Mouse (Mus musculus) liver, embryonic 12.5 days (tissue): ENCODE measurements around the gene Myo1a. TPM values are rescaled to one million over a fixed set of nuclear protein-coding genes. Genes with fewer than 3 reads are reported as not detected.

Experiments used
- ATAC-seq: fragments of 200-750 bp; cut with Nextera tagmentation; 2 replicates; pipeline ENCODE4 v1.8.0; 2017; ENCODE audit warnings: moderate number of reproducible peaks, mild to moderate bottlenecking, moderate library complexity
- H3K27ac ChIP-seq: fragments of 300-500 bp; sonication (generic); 2 replicates; pipeline ENCODE4 v1.5.1; 2016; ENCODE audit warnings: mild to moderate bottlenecking
- H3K27me3 ChIP-seq: fragments of 300-500 bp; sonication (generic); replicated peaks from 2 replicates; pipeline ENCODE4 v1.6.1; 2016; ENCODE audit warnings: mild to moderate bottlenecking, moderate library complexity
- H3K36me3 ChIP-seq: fragments of 300-500 bp; sonication (generic); 2 replicates; pipeline ENCODE4 v1.6.1; 2016; ENCODE audit warnings: mild to moderate bottlenecking, moderate library complexity
- H3K4me1 ChIP-seq: fragments of 300-500 bp; sonication (generic); 2 replicates; pipeline ENCODE4 v1.6.1; 2016
- H3K4me2 ChIP-seq: fragments of 300-500 bp; sonication (generic); 2 replicates; pipeline ENCODE4 v1.6.1; 2016; ENCODE audit warnings: mild to moderate bottlenecking, moderate library complexity
- H3K4me3 ChIP-seq: fragments of 300-500 bp; sonication (generic); 2 replicates; pipeline ENCODE4 v1.5.1; 2016; ENCODE audit warnings: mild to moderate bottlenecking, moderate library complexity
- H3K9ac ChIP-seq: fragments of 300-500 bp; sonication (generic); 2 replicates; pipeline ENCODE4 v1.6.1; 2016; ENCODE audit warnings: mild to moderate bottlenecking, moderate library complexity
- H3K9me3 ChIP-seq: fragments of 300-500 bp; sonication (generic); replicated peaks from 2 replicates; pipeline ENCODE4 v1.6.1; 2016; ENCODE audit warnings: mild to moderate bottlenecking, moderate library complexity
- WGBS: fragments of 180-500 bp; shearing (Covaris S2); methylation state at CpG from one replicate; pipeline ENCODE4 v1.1.7; 2016; ENCODE audit not compliant: insufficient replicate concordance; 5-methylcytosine and 5-hydroxymethylcytosine counted together
- polyA plus RNA-seq: library from polyadenylated mRNA; unstranded; fragments of >200 nt; fragmentation: Nextera tagmentation; extraction: Ambion mirVana; gene quantifications from 2 replicates; pipeline ENCODE4 v1.2.1, GENCODE M21; 2016

Myo1a gene
- polyA plus RNA-seq, 1 experiment from 2014 or later, result 0.06 TPM

- no peak for ATAC-seq
- Histone ChIP-seq H3K9me3 (no peaks in the 10 kb centered on the region), H3K27me3 (no peaks in the 10 kb centered on the region), H3K4me1 (peaks cover 93% of the 10 kb centered on the region), H3K27ac (peak overlapping the region; percentile 23), H3K4me2 (no peak overlapping the region), H3K9ac (no peak overlapping the region), H3K36me3 (peaks cover 2% of the 10 kb centered on the region), H3K4me3 (no peak overlapping the region)
- WGBS, result 54% methylated on average over 2 of the region's 2 CpGs
Measured at GRCm38 (mm10) chr10:127736266-127736665, 31.3 kb downstream of the Myo1a start.

- Histone ChIP-seq H3K27ac (peak overlapping the region; percentile 23), H3K36me3 (peaks cover 8% of the 10 kb centered on the region), H3K9me3 (no peaks in the 10 kb centered on the region), H3K4me2 (peak overlapping the region; percentile 20; the same call in 1 of the 2 replicates), H3K4me1 (peaks cover 87% of the 10 kb centered on the region), H3K4me3 (no peak overlapping the region), H3K9ac (no peak overlapping the region), H3K27me3 (no peaks in the 10 kb centered on the region)
- WGBS, result 31% methylated on average over 4 of the region's 4 CpGs
- ATAC-seq, result no peak
Measured at GRCm38 (mm10) chr10:127736916-127737315, 31.9 kb downstream of the Myo1a start.

- Histone ChIP-seq H3K9me3 (no peaks in the 10 kb centered on the region), H3K36me3 (peaks cover 14% of the 10 kb centered on the region), H3K4me3 (no peak overlapping the region), H3K4me2 (0 out of 2 replicates have a peak overlapping the region, but pooled peaks have one; percentile 20), H3K27ac (peak overlapping the region; percentile 20; the same call in 1 of the 2 replicates), H3K4me1 (peaks cover 82% of the 10 kb centered on the region), H3K27me3 (no peaks in the 10 kb centered on the region), H3K9ac (no peak overlapping the region)
- 13% methylated on average over 2 of the region's 2 CpGs for WGBS
- ATAC-seq, result no peak
Measured at GRCm38 (mm10) chr10:127737552-127737951, 32.6 kb downstream of the Myo1a start.

- 26% methylated on average over 13 of the region's 13 CpGs for WGBS
- Histone ChIP-seq H3K4me1 (peaks cover 75% of the 10 kb centered on the region), H3K36me3 (peaks cover 22% of the 10 kb centered on the region), H3K4me3 (peak overlapping the region; percentile 88), H3K9ac (peak overlapping the region; percentile 92; the same call in 1 of the 2 replicates), H3K27me3 (no peaks in the 10 kb centered on the region), H3K9me3 (0 out of 2 replicates have a peak, but pooled peaks cover 2% of the 10 kb centered on the region), H3K27ac (peak overlapping the region; percentile 82), H3K4me2 (peak overlapping the region; percentile 86)
- ATAC-seq, result peak; percentile 57
Measured at GRCm38 (mm10) chr10:127738151-127738882, 33.3 kb downstream of the Myo1a start.

GRCm38 (mm10) chr10:127739083-127739660, 34.2 kb downstream of the Myo1a start, which contains the start of gene Zbtb39:
TSS of gene Zbtb39 (plus strand) at chr10:127739538.
- peaks cover 31% of the 10 kb centered on the region for H3K36me3 ChIP-seq
- H3K27me3 ChIP-seq, result no peaks in the 10 kb centered on the region
- 1% methylated on average over 49 of the region's 61 CpGs for WGBS
- peak within 1 kb of the TSS; percentile 88 for H3K4me3 ChIP-seq
- H3K4me2 ChIP-seq, result peak within 1 kb of the TSS; percentile 86
- 0 out of 2 replicates have a peak, but pooled peaks cover 2% of the 10 kb centered on the region for H3K9me3 ChIP-seq
- ATAC-seq, result peak; percentile 75
- H3K9ac ChIP-seq, result peak within 1 kb of the TSS; percentile 92
- H3K4me1 ChIP-seq, result peaks cover 66% of the 10 kb centered on the region
- H3K27ac ChIP-seq, result peak within 1 kb of the TSS; percentile 82

- Histone ChIP-seq H3K4me1 (peaks cover 61% of the 10 kb centered on the region), H3K27me3 (no peaks in the 10 kb centered on the region), H3K4me2 (peak overlapping the region; percentile 86), H3K27ac (peak overlapping the region; percentile 82), H3K4me3 (peak overlapping the region; percentile 88), H3K9ac (peak overlapping the region; percentile 92), H3K9me3 (0 out of 2 replicates have a peak, but pooled peaks cover 2% of the 10 kb centered on the region), H3K36me3 (peaks cover 36% of the 10 kb centered on the region)
- under 1% methylated on average over 51 of the region's 55 CpGs for WGBS
- ATAC-seq, result peak; percentile 56
Measured at GRCm38 (mm10) chr10:127739661-127740161, 34.7 kb downstream of the Myo1a start.

- WGBS, result 60% methylated on average over 5 of the region's 5 CpGs
- Histone ChIP-seq H3K36me3 (peaks cover 71% of the 10 kb centered on the region), H3K9me3 (0 out of 2 replicates have a peak, but pooled peaks cover 2% of the 10 kb centered on the region), H3K4me3 (no peak overlapping the region), H3K4me2 (no peak overlapping the region), H3K9ac (no peak overlapping the region), H3K4me1 (peaks cover 47% of the 10 kb centered on the region), H3K27me3 (no peaks in the 10 kb centered on the region), H3K27ac (no peak overlapping the region)
- no peak for ATAC-seq
Measured at GRCm38 (mm10) chr10:127744661-127745060, 39.7 kb downstream of the Myo1a start.

- H3K4me1 ChIP-seq, result peaks cover 43% of the 10 kb centered on the region
- H3K4me3 ChIP-seq, result no peak overlapping the region
- H3K9me3 ChIP-seq, result 0 out of 2 replicates have a peak, but pooled peaks cover 2% of the 10 kb centered on the region
- peaks cover 71% of the 10 kb centered on the region for H3K36me3 ChIP-seq
- H3K9ac ChIP-seq, result no peak overlapping the region
- 66% methylated on average over 5 of the region's 5 CpGs for WGBS
- no peak for ATAC-seq
- 0 out of 2 replicates have a peak, but pooled peaks cover 8% of the 10 kb centered on the region for H3K27me3 ChIP-seq
- no peak overlapping the region for H3K27ac ChIP-seq
- no peak overlapping the region for H3K4me2 ChIP-seq
Measured at GRCm38 (mm10) chr10:127745886-127746285, 40.9 kb downstream of the Myo1a start.

- Histone ChIP-seq H3K4me1 (peaks cover 43% of the 10 kb centered on the region), H3K27ac (peak overlapping the region; percentile 41; the same call in 1 of the 2 replicates), H3K9ac (no peak overlapping the region), H3K36me3 (peaks cover 59% of the 10 kb centered on the region), H3K4me3 (no peak overlapping the region), H3K9me3 (0 out of 2 replicates have a peak, but pooled peaks cover 2% of the 10 kb centered on the region), H3K27me3 (0 out of 2 replicates have a peak, but pooled peaks cover 8% of the 10 kb centered on the region), H3K4me2 (0 out of 2 replicates have a peak overlapping the region, but pooled peaks have one; percentile 29)
- 82% methylated on average over 8 of the region's 8 CpGs for WGBS
- no peak for ATAC-seq
Measured at GRCm38 (mm10) chr10:127747254-127747653, 42.3 kb downstream of the Myo1a start.

GRCm38 (mm10) chr10:127748847-127749612, 44.1 kb downstream of the Myo1a start:
- Histone ChIP-seq H3K36me3 (peaks cover 42% of the 10 kb centered on the region), H3K4me2 (peak overlapping the region; percentile 29), H3K27ac (peak overlapping the region; percentile 58; the same call in 1 of the 2 replicates), H3K4me1 (peaks cover 44% of the 10 kb centered on the region), H3K27me3 (0 out of 2 replicates have a peak, but pooled peaks cover 8% of the 10 kb centered on the region), H3K9ac (no peak overlapping the region), H3K9me3 (no peaks in the 10 kb centered on the region), H3K4me3 (peak overlapping the region; percentile 33)
- peak; percentile 48 for ATAC-seq
- WGBS, result 14% methylated on average over 8 of the region's 8 CpGs

- H3K4me3 ChIP-seq, result peak overlapping the region; percentile 33
- peaks cover 29% of the 10 kb centered on the region for H3K36me3 ChIP-seq
- 0 out of 2 replicates have a peak, but pooled peaks cover 8% of the 10 kb centered on the region for H3K27me3 ChIP-seq
- H3K27ac ChIP-seq, result peak overlapping the region; percentile 58
- H3K4me2 ChIP-seq, result peak overlapping the region; percentile 29
- 56% methylated on average over 24 of the region's 24 CpGs for WGBS
- H3K9me3 ChIP-seq, result no peaks in the 10 kb centered on the region
- H3K4me1 ChIP-seq, result peaks cover 56% of the 10 kb centered on the region
- H3K9ac ChIP-seq, result 0 out of 2 replicates have a peak overlapping the region, but pooled peaks have one; percentile 5
- no peak for ATAC-seq
Measured at GRCm38 (mm10) chr10:127750136-127750777, 45.3 kb downstream of the Myo1a start.
